Comparison of ENCODE assay signal across 10 mouse cellular contexts in genomic region chr5:150070086-150070485, GRCm38 (mm10). TPM values are rescaled to one million over a fixed set of nuclear protein-coding genes. Genes with fewer than 3 reads are reported as not detected.
DNase-seq lines count a peak whose midpoint lies in the region; ATAC-seq lines count a peak whose summit lies in the region.
"Had no signal": no experiment of that assay in that cellular context is flagged by ENCODE, and none has a peak within 500 bp of the region (broad histone marks: within the 10 kb centered on the region; RNA-seq: fewer than 3 reads in every experiment).

No protein-coding gene starts in this region.

- H3K4me3 ChIP-seq in forebrain, embryonic 15.5 days = no peak overlapping the region
- H3K4me3 ChIP-seq in forebrain, embryonic 10.5 days = no peak overlapping the region
- no peak overlapping the region for H3K4me3 ChIP-seq in neural tube, embryonic 14.5 days (ENCODE audit: low read depth, low read length)

- DNase-seq in forebrain, embryonic 10.5 days (ENCODE audit: extremely low spot score, low spot score) = no peak
- peak; percentile 66 for DNase-seq in right cerebral cortex, adult 18-20 months
- DNase-seq in right cerebral cortex, postnatal 14 days = no peak
- DNase-seq in layer of hippocampus, adult 8-10 months (ENCODE audit: low spot score in 2 of 2) = peak; percentile 36 to 57
- no peak for DNase-seq in T-cell, adult 2 months (ENCODE audit: low spot score)
- DNase-seq in testis, postnatal 14 days (ENCODE audit: low spot score) = no peak

- no peak overlapping the region for H3K27ac ChIP-seq in forebrain, embryonic 15.5 days (replicated peaks)
- H3K27ac ChIP-seq in forebrain, embryonic 10.5 days = no peak overlapping the region
- H3K27ac ChIP-seq in neural tube, embryonic 14.5 days (ENCODE audit: low read depth, low read length) = no peak overlapping the region
- H3K27ac ChIP-seq: liver, embryonic 14.5 days had no signal

- no peaks in the 10 kb centered on the region for H3K9me3 ChIP-seq in forebrain, embryonic 15.5 days
- no peaks in the 10 kb centered on the region for H3K9me3 ChIP-seq in forebrain, embryonic 10.5 days
- no peaks in the 10 kb centered on the region for H3K9me3 ChIP-seq in neural tube, embryonic 14.5 days (ENCODE audit: control insufficient read depth, low read length)

- H3K27me3 ChIP-seq in forebrain, embryonic 15.5 days = no peaks in the 10 kb centered on the region
- H3K27me3 ChIP-seq in forebrain, embryonic 10.5 days (ENCODE audit: poor library complexity, severe bottlenecking) = no peaks in the 10 kb centered on the region
- H3K27me3 ChIP-seq in neural tube, embryonic 14.5 days (ENCODE audit: control insufficient read depth, insufficient read depth, low read length) = no peaks in the 10 kb centered on the region

- 25% methylated on average over 10 of the region's 10 CpGs for WGBS in forebrain, embryonic 15.5 days
- 31% methylated on average over 10 of the region's 10 CpGs for WGBS in forebrain, embryonic 10.5 days
- WGBS in neural tube, embryonic 14.5 days = 19% methylated on average over 10 of the region's 10 CpGs

- no peak overlapping the region for H3K9ac ChIP-seq in forebrain, embryonic 15.5 days (replicated peaks)
- H3K9ac ChIP-seq in neural tube, embryonic 14.5 days (replicated peaks; ENCODE audit: low read depth, low read length) = no peak overlapping the region
- H3K9ac ChIP-seq: liver, embryonic 14.5 days had no signal

- no peaks in the 10 kb centered on the region for H3K36me3 ChIP-seq in forebrain, embryonic 15.5 days
- H3K36me3 ChIP-seq in forebrain, embryonic 10.5 days (replicated peaks) = no peaks in the 10 kb centered on the region
- no peaks in the 10 kb centered on the region for H3K36me3 ChIP-seq in neural tube, embryonic 14.5 days (ENCODE audit: control insufficient read depth, insufficient read depth, low read length)

- peak; percentile 38; the same call in 1 of the 2 replicates for ATAC-seq in forebrain, embryonic 15.5 days (replicated peaks)
- peak; percentile 49 for ATAC-seq in neural tube, embryonic 14.5 days (ENCODE audit: low read depth)

- no peak overlapping the region for H3K4me2 ChIP-seq in forebrain, embryonic 15.5 days (replicated peaks)
- peak overlapping the region; percentile 12; the same call in 1 of the 2 replicates for H3K4me2 ChIP-seq in neural tube, embryonic 14.5 days (ENCODE audit: low read depth, low read length)

- peaks cover 2% of the 10 kb centered on the region; the same call in 1 of the 2 replicates for H3K4me1 ChIP-seq in forebrain, embryonic 15.5 days
- no peaks in the 10 kb centered on the region for H3K4me1 ChIP-seq in forebrain, embryonic 10.5 days
- no peaks in the 10 kb centered on the region for H3K4me1 ChIP-seq in neural tube, embryonic 14.5 days (ENCODE audit: control insufficient read depth, insufficient read depth, low read length)

RNA-seq across cellular contexts. Expression of gene Fry, which starts 48.4 kb away (rescaled TPM):
- 35.5 and 36.3 TPM in 2 replicates for polyA plus RNA-seq in forebrain, embryonic 15.5 days (2015; fragmentation: Nextera tagmentation; extraction: Ambion mirVana)
- 2.3 and 4.3 TPM in 2 replicates for polyA plus RNA-seq in forebrain, embryonic 10.5 days (2016; fragmentation: Nextera tagmentation; extraction: Ambion mirVana)
- 100 to 1,000 TPM; 173 to 253 (median 207) TPM for total RNA-seq in layer of hippocampus, adult 8-10 months (2022)
- 73.7 and 85.1 TPM in 2 replicates for polyA plus RNA-seq in neural tube, embryonic 14.5 days (2014; fragmentation: Nextera tagmentation; extraction: Ambion mirVana)

RNA-seq across cellular contexts. Expression of gene Rxfp2, which starts 51.6 kb away (rescaled TPM):
- 0.27 and 0.60 TPM in 2 replicates for polyA plus RNA-seq in forebrain, embryonic 15.5 days (2015; fragmentation: Nextera tagmentation; extraction: Ambion mirVana)
- polyA plus RNA-seq in forebrain, embryonic 10.5 days (2016; fragmentation: Nextera tagmentation; extraction: Ambion mirVana) = 0.50 TPM in 2 replicates
- total RNA-seq in layer of hippocampus, adult 8-10 months (2022) = under 1 TPM in 1 of 4 experiments, not detected in 3; 0.29 TPM
- 0.89 and 1.4 TPM in 2 replicates for polyA plus RNA-seq in neural tube, embryonic 14.5 days (2014; fragmentation: Nextera tagmentation; extraction: Ambion mirVana)
- total RNA-seq: ES-E14 had no signal
- polyA plus RNA-seq: liver, embryonic 14.5 days had no signal

Comparison
In these comparisons a context has a peak if more than half of its experiments do, and no peak if none do; other contexts are left out.
1. DNase-seq: peak in right cerebral cortex, adult 18-20 months (single experiment) and layer of hippocampus, adult 8-10 months (2 of 2); none in forebrain, embryonic 10.5 days (single experiment), right cerebral cortex, postnatal 14 days (single experiment), T-cell, adult 2 months (single experiment) and testis, postnatal 14 days (single experiment).